Mouse (Mus musculus): ENCODE measurements around the gene Nnat.

Nnat gene

DNA sequence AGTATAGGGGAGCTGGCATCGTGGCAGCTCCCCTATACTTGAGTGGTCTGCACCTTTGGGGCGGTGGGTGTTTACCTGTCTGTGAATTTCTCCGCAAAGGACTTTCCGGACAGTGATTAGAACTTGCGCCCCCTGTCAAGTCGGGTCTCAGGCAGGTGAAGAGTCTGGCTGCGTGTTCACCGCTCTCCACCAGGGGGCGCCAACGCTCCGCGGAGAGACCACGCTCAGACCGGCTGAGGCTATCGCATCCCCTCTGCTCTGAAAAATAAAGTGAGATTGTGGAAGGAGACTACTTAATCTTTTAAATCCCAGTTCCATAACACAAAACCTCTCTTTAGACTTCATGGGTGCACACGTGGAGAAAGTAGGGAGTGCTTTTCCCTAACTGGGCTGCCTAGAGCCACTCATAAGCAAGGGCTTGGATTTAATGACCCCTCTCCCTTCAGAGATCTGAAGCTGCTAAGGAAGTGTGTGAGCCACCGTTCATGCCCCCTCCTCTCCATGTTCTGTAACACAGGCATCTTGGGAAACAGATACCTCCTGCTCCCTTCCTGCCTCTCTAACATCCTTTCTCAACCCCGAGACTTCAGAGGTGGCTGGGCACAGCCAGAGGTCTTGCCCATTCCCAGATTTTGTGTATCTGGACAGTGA is 45.3 kb downstream of the Nnat start:
- WGBS = 9% methylated on average over 18 of the region's 18 CpGs

DNA sequence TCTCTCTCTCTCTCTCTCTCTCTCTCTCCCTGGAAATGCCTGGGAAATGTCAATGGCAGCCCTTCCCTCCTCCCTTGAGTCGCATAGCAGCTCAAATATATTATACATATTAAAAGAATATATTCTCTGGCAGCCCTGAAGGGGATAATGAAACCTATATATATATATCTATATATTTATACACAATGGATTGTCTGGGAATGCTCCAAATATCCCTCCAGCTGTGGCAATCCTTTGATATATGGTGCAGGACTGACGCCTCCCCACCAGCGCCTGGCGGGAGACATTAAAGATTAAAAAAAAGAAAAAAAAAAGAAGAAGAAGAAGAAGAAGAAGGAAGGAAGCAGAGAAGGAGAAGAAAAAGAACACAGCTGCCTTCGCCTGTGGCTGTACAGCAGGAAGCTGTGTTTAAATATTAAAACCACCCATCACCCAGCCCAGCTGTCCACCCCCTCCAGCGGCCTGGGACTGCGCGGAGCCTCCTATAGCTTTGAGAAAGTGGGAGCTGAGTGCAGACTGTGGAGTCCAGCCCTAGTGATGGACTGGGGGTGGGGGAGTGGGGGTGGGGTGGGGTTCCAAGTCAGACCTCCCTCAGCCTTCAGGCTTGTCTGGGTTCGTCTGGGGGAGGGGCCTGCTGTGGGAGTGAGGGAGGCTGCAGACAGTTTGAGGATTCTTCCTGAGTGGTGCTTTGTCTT is 47.8 kb downstream of the Nnat start:
- WGBS = 70% methylated on average over 9 of the region's 9 CpGs

DNA sequence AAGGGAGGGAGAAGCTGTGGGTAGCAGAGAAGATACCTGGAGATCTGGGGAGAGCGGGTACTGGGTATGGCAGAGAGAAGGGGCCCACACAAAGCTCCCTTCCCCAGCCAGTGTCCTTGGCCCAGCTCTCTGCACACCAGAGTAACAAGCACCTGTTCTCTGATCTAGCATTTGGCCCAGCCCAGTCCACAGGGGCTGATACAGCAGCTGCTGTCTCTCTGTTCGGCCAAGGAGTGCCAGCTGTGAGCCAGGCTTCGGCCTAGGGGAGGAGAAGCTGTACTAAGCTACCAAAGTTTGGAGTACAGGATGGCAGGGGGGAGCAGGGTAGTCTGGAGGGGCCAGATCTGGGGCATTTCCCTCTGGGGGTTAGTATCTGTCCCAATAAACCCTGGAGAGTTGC is 51.9 kb downstream of the Nnat start:
- WGBS = 87% methylated on average over 3 of the region's 3 CpGs
